Mouse (Mus musculus) right cerebral cortex, adult 18-20 months (tissue): ENCODE measurements around the gene Prdm4.

Experiments used
- DNase-seq: peaks from one replicate; pipeline ENCODE4 v3.0.0; 2022; ENCODE audit warnings: mixed read lengths

The Prdm4 gene

GRCm38 (mm10) chr10:85871698-85872478 lies 45.1 kb downstream of the Prdm4 start:
- peak; percentile 94 for DNase-seq

- DNase-seq, result no peak
Observed at GRCm38 (mm10) chr10:85846105-85846862, 70.7 kb downstream of the Prdm4 start.
